Mouse (Mus musculus) ES-E14 (cell line): ENCODE measurements around the gene Prcc. TPM values are rescaled to one million over a fixed set of nuclear protein-coding genes. Genes with fewer than 3 reads are reported as not detected.

Experiments
- DNase-seq: peaks from one replicate; pipeline ENCODE4 v3.0.0-alpha.2; 2013; ENCODE audit warnings: low read depth, low spot score
- H3K27ac ChIP-seq: 2 replicates; pipeline ENCODE4 v1.5.1; 2012; ENCODE audit warnings: low read depth, mild to moderate bottlenecking, low read length, moderate library complexity, mixed read lengths; ENCODE audit not compliant: poor library complexity, insufficient read depth, severe bottlenecking
- H3K36me3 ChIP-seq: 2 replicates; pipeline ENCODE4 v1.6.1; 2012; ENCODE audit warnings: mild to moderate bottlenecking, low read length, moderate library complexity, mixed read lengths; ENCODE audit not compliant: control insufficient read depth, poor library complexity, insufficient read depth, severe bottlenecking
- H3K4me1 ChIP-seq, 2 experiments: fragments of 150-350 bp in 1 of 2; sonication (generic) in 1 of 2; 2 replicates each; pipeline ENCODE4 v1.6.1; 2012; ENCODE audit warnings: low read length in 2 of 2, mild to moderate bottlenecking in 1 of 2, mixed read lengths in 1 of 2; ENCODE audit not compliant: control insufficient read depth in 2 of 2, insufficient read depth in 2 of 2, poor library complexity in 1 of 2
- H3K4me3 ChIP-seq, 2 experiments: fragments of 150-350 bp in 1 of 2; sonication (generic) in 1 of 2; 2 replicates each; pipeline ENCODE4 v1.5.1; 2012; ENCODE audit warnings: low read length in 2 of 2, low read depth in 1 of 2, mild to moderate bottlenecking in 1 of 2, mixed read lengths in 1 of 2; ENCODE audit not compliant: insufficient read depth in 1 of 2, poor library complexity in 1 of 2, severe bottlenecking in 1 of 2
- H3K9ac ChIP-seq: 2 replicates; pipeline ENCODE4 v1.6.1; 2012; ENCODE audit warnings: low read depth, mild to moderate bottlenecking, low read length, mixed read lengths; ENCODE audit not compliant: poor library complexity, insufficient read depth, severe bottlenecking
- H3K9me3 ChIP-seq: fragments of 150-350 bp; sonication (generic); 2 replicates; pipeline ENCODE4 v1.6.1; 2012; ENCODE audit warnings: low read depth, mild to moderate bottlenecking, low read length; ENCODE audit not compliant: control insufficient read depth, insufficient read depth
- CHD2 ChIP-seq: IDR thresholded peaks from 2 replicates; pipeline ENCODE4 v1.6.1; 2014; ENCODE audit warnings: mild to moderate bottlenecking, low read depth, low read length, inconsistent platforms
- HCFC1 ChIP-seq: IDR thresholded peaks from 2 replicates; pipeline ENCODE4 v1.6.1; 2012; ENCODE audit warnings: low read length, inconsistent platforms, borderline replicate concordance; ENCODE audit not compliant: insufficient read depth
- MAFK ChIP-seq: IDR thresholded peaks from 2 replicates; pipeline ENCODE4 v1.6.1; 2014; ENCODE audit warnings: mild to moderate bottlenecking, low read depth, low read length, inconsistent platforms; ENCODE audit not compliant: insufficient read depth
- ZC3H11A ChIP-seq: IDR thresholded peaks from 2 replicates; pipeline ENCODE4 v1.6.1; 2012; ENCODE audit warnings: low read depth, mild to moderate bottlenecking, inconsistent platforms, low read length, borderline replicate concordance
- ZNF384 ChIP-seq: IDR thresholded peaks from 2 replicates; pipeline ENCODE4 v1.6.1; 2012; ENCODE audit warnings: low read depth, low read length, inconsistent platforms
- in situ Hi-C, 2 experiments: fragments of 600-800 bp; cut with MboI; formaldehyde crosslinking; loops; one replicate each; pipeline ENCODE4 v1.15.1; 2025; ENCODE audit warnings: low sequenced_read_pairs in 2 of 2, inconsistent platforms in 1 of 2; ENCODE audit not compliant: unreplicated experiment in 2 of 2
- total RNA-seq: library from RNA; depleted of rRNA; stranded (reverse); fragments of 300-350 nt; gene quantifications from 2 replicates; pipeline ENCODE4 v1.2.3, GENCODE M21; 2012

Prcc gene
- total RNA-seq, 1 experiment: 53.8 TPM

DNA sequence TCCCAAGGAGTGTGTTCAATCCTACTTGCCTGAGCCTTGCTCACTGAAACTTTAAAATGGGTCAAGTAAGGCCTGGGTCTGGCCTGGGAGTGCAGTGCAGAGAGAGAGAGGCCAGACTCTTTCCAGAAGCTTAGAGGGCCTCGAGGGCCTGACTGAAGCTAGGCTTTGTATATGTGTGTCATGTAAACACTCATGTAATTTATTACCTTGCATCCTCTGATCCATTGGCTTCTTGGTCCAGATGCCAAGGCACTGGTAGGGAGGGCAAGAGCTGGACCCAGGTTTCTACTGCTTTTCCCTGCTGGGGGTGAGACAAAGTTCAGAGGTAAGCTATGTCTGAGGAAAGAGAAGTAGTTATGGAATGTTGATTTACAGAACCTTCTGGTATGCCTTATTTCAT lies 22.5 kb upstream of the Prcc start:
- in situ Hi-C loops: no loop called here
- Histone ChIP-seq H3K9me3 (no peaks in the 10 kb centered on the region), H3K4me1 (peaks cover 12 to 13% of the 10 kb centered on the region in 2 experiments), H3K9ac (peak overlapping the region; percentile 100), H3K4me3 (peak overlapping the region; percentile 79 to 97), H3K36me3 (peaks cover 10% of the 10 kb centered on the region; the same call in 1 of the 2 replicates), H3K27ac (peak overlapping the region; percentile 95)
- DNase-seq: no peak
- TF ChIP-seq ZC3H11A: no peak
- TF ChIP-seq CHD2: no peak
- no peak for TF ChIP-seq HCFC1
- TF ChIP-seq ZNF384: no peak
- TF ChIP-seq MAFK: no peak

GRCm38 (mm10) chr3:87906981-87907857 lies 21.8 kb upstream of the Prcc start:
- no peak for TF ChIP-seq ZNF384
- TF ChIP-seq MAFK: no peak
- no peak for TF ChIP-seq ZC3H11A
- TF ChIP-seq HCFC1: no peak
- no peak for TF ChIP-seq CHD2
- Histone ChIP-seq H3K36me3 (peaks cover 6% of the 10 kb centered on the region; the same call in 1 of the 2 replicates), H3K9ac (peak overlapping the region; percentile 100), H3K9me3 (no peaks in the 10 kb centered on the region), H3K4me3 (peak overlapping the region; percentile 79 to 97), H3K27ac (peak overlapping the region; percentile 95), H3K4me1 (peaks cover 9 to 10% of the 10 kb centered on the region in 2 experiments)
- DNase-seq: peak; percentile 38
- in situ Hi-C loops: no loop called here

- no peak for DNase-seq
- H3K9me3 ChIP-seq: no peaks in the 10 kb centered on the region
- TF ChIP-seq HCFC1 (no peak), CHD2 (no peak), ZNF384 (no peak), ZC3H11A (no peak), MAFK (no peak)
- H3K4me1 ChIP-seq: peaks cover 5 to 8% of the 10 kb centered on the region in 2 experiments; a peak in 3 of 4 replicates
- H3K27ac ChIP-seq: peak overlapping the region; percentile 95
- peaks cover 5% of the 10 kb centered on the region; the same call in 1 of the 2 replicates for H3K36me3 ChIP-seq
- in situ Hi-C loops: no loop called here
- peak overlapping the region; percentile 79 to 97 for H3K4me3 ChIP-seq
- peak overlapping the region; percentile 100 for H3K9ac ChIP-seq
Observed at GRCm38 (mm10) chr3:87906601-87906980, 21.2 kb upstream of the Prcc start.

GRCm38 (mm10) chr3:87905880-87906485 lies 20.6 kb upstream of the Prcc start, which contains the start of gene Hdgf:
Hdgf (plus strand) TSS chr3:87906321.
- Histone ChIP-seq H3K36me3 (peaks cover 2% of the 10 kb centered on the region; the same call in 1 of the 2 replicates), H3K9me3 (no peaks in the 10 kb centered on the region), H3K27ac (peak within 1 kb of the TSS; percentile 95), H3K4me3 (peak within 1 kb of the TSS; percentile 79 to 97), H3K4me1 (peaks cover 3 to 4% of the 10 kb centered on the region in 2 experiments; a peak in 2 of 4 replicates), H3K9ac (peak within 1 kb of the TSS; percentile 100)
- in situ Hi-C loops: no loop called here
- peak; percentile 85 for TF ChIP-seq HCFC1
- TF ChIP-seq CHD2: no peak
- peak; percentile 91 for DNase-seq
